Mouse (Mus musculus) MEL (cell line): Measurements from ENCODE around the gene Sctr. TPM values are rescaled to one million over a fixed set of nuclear protein-coding genes. Genes with fewer than 3 reads are reported as not detected.
A peak's percentile ranks its signal among the peaks of the same experiment; 100 is the strongest.

Experiments used
- DNase-seq: peaks from one replicate; pipeline ENCODE4 v3.0.0; 2011; ENCODE audit warnings: low read depth, low spot score
- H3K27ac ChIP-seq: 2 replicates; pipeline ENCODE4 v1.5.1; 2012; ENCODE audit warnings: low read depth, mild to moderate bottlenecking, control low read depth, low read length, moderate library complexity; ENCODE audit not compliant: control insufficient read depth
- H3K27me3 ChIP-seq, 2 experiments: fragments of 150-350 bp in 1 of 2; sonication (generic) in 1 of 2; 2 replicates each; pipeline ENCODE4 v1.6.1; 2012; ENCODE audit warnings: low read length in 2 of 2, mild to moderate bottlenecking in 2 of 2, improper control_type of control experiment in 1 of 2, moderate library complexity in 1 of 2; ENCODE audit not compliant: insufficient read depth in 2 of 2, control insufficient read depth in 1 of 2
- H3K36me3 ChIP-seq, 2 experiments: 2 replicates each; pipeline ENCODE4 v1.6.1; 2012 to 2014; ENCODE audit warnings: low read length in 2 of 2, improper control_type of control experiment in 1 of 2, inconsistent platforms in 1 of 2, mild to moderate bottlenecking in 1 of 2; ENCODE audit not compliant: insufficient read depth in 2 of 2, control insufficient read depth in 1 of 2
- H3K4me1 ChIP-seq, 2 experiments: fragments of 150-350 bp in 1 of 2; sonication (generic) in 1 of 2; 2 replicates each; pipeline ENCODE4 v1.6.1; 2012; ENCODE audit warnings: low read length in 2 of 2, improper control_type of control experiment in 1 of 2, mild to moderate bottlenecking in 1 of 2; ENCODE audit not compliant: insufficient read depth in 2 of 2, control insufficient read depth in 1 of 2
- H3K4me3 ChIP-seq, 2 experiments: fragments of 150-350 bp in 1 of 2; sonication (generic) in 1 of 2; 2 replicates each; pipeline ENCODE4 v1.5.1; 2012; ENCODE audit warnings: low read depth in 2 of 2, low read length in 2 of 2, mild to moderate bottlenecking in 2 of 2, moderate library complexity in 2 of 2, control low read depth in 1 of 2, improper control_type of control experiment in 1 of 2; ENCODE audit not compliant: control insufficient read depth in 1 of 2, insufficient read depth in 1 of 2
- H3K79me2 ChIP-seq: 2 replicates; pipeline ENCODE4 v1.6.1; 2012; ENCODE audit warnings: mild to moderate bottlenecking, low read length, moderate library complexity; ENCODE audit not compliant: control insufficient read depth, poor library complexity, insufficient read depth
- H3K9ac ChIP-seq: 2 replicates; pipeline ENCODE4 v1.6.1; 2012; ENCODE audit warnings: low read depth, mild to moderate bottlenecking, control low read depth, low read length, moderate library complexity; ENCODE audit not compliant: control insufficient read depth, poor library complexity, severe bottlenecking
- H3K9me3 ChIP-seq: fragments of 150-350 bp; sonication (generic); replicated peaks from 2 replicates; pipeline ENCODE4 v1.6.1; 2012; ENCODE audit warnings: mild to moderate bottlenecking, low read length, improper control_type of control experiment, moderate library complexity; ENCODE audit not compliant: insufficient read depth
- BHLHE40 ChIP-seq: IDR thresholded peaks from 2 replicates; pipeline ENCODE4 v1.6.1; 2012; ENCODE audit warnings: low read depth, mild to moderate bottlenecking, inconsistent platforms, low read length, improper control_type of control experiment, borderline replicate concordance
- CTCF ChIP-seq, 3 experiments: IDR thresholded peaks in 2 of 3; conservative IDR thresholded peaks in 1 of 3; 2 replicates each; pipeline ENCODE4 v1.5.1; 2011 to 2012; ENCODE audit warnings: low read length in 3 of 3, low read depth in 2 of 3, mild to moderate bottlenecking in 2 of 3, improper control_type of control experiment in 1 of 3, inconsistent platforms in 1 of 3, mixed read lengths in 1 of 3, moderate library complexity in 1 of 3; ENCODE audit not compliant: control insufficient read depth in 1 of 3, insufficient read depth in 1 of 3, poor library complexity in 1 of 3, severe bottlenecking in 1 of 3
- ETS1 ChIP-seq: IDR thresholded peaks from 2 replicates; pipeline ENCODE4 v1.6.1; 2012; ENCODE audit warnings: low read depth, mild to moderate bottlenecking, inconsistent platforms, low read length, improper control_type of control experiment, moderate library complexity
- HCFC1 ChIP-seq: IDR thresholded peaks from 2 replicates; pipeline ENCODE4 v1.6.1; 2012; ENCODE audit warnings: low read depth, mild to moderate bottlenecking, inconsistent platforms, low read length, improper control_type of control experiment, moderate library complexity
- MAFK ChIP-seq: IDR thresholded peaks from 2 replicates; pipeline ENCODE4 v1.6.1; 2011; ENCODE audit warnings: low read depth, mild to moderate bottlenecking, low read length, improper control_type of control experiment, borderline replicate concordance
- MAX ChIP-seq: IDR thresholded peaks from 2 replicates; pipeline ENCODE4 v1.6.1; 2011; ENCODE audit warnings: low read length, improper control_type of control experiment
- MAZ ChIP-seq: IDR thresholded peaks from 2 replicates; pipeline ENCODE4 v1.6.1; 2012; ENCODE audit warnings: low read depth, mild to moderate bottlenecking, inconsistent platforms, low read length, improper control_type of control experiment
- MEF2A ChIP-seq: IDR thresholded peaks from 2 replicates; pipeline ENCODE4 v1.6.1; 2014; ENCODE audit warnings: low read depth, mild to moderate bottlenecking, inconsistent platforms, low read length, improper control_type of control experiment; ENCODE audit not compliant: poor library complexity, insufficient replicate concordance, severe bottlenecking; ENCODE audit errors: extremely low read depth
- MYB ChIP-seq: IDR thresholded peaks from 2 replicates; pipeline ENCODE4 v1.6.1; 2011; ENCODE audit warnings: mild to moderate bottlenecking, low read depth, low read length, improper control_type of control experiment
- MYC ChIP-seq: IDR thresholded peaks from 2 replicates; pipeline ENCODE4 v1.6.1; 2011; ENCODE audit warnings: low read depth, mild to moderate bottlenecking, low read length, improper control_type of control experiment, moderate library complexity
- POLR2A ChIP-seq, 2 experiments: IDR thresholded peaks; 2 replicates each; pipeline ENCODE4 v1.6.1; 2011 to 2012; ENCODE audit warnings: low read length in 2 of 2, mild to moderate bottlenecking in 2 of 2, control low read depth in 1 of 2, improper control_type of control experiment in 1 of 2, low read depth in 1 of 2, moderate library complexity in 1 of 2; ENCODE audit not compliant: control insufficient read depth in 1 of 2, insufficient read depth in 1 of 2, poor library complexity in 1 of 2
- POLR2AphosphoS2 ChIP-seq: IDR thresholded peaks from 2 replicates; pipeline ENCODE4 v1.6.1; 2011; ENCODE audit warnings: low read length, improper control_type of control experiment
- RAD21 ChIP-seq: IDR thresholded peaks from 2 replicates; pipeline ENCODE4 v1.6.1; 2011; ENCODE audit warnings: mild to moderate bottlenecking, low read depth, low read length, improper control_type of control experiment
- SMC3 ChIP-seq: IDR thresholded peaks from 2 replicates; pipeline ENCODE4 v1.6.1; 2011; ENCODE audit warnings: low read depth, low read length, improper control_type of control experiment
- TAL1 ChIP-seq: IDR thresholded peaks from 2 replicates; pipeline ENCODE4 v1.6.1; 2012; ENCODE audit warnings: mild to moderate bottlenecking, inconsistent platforms, low read length, moderate library complexity, mixed read lengths
- TCF12 ChIP-seq: IDR thresholded peaks from 2 replicates; pipeline ENCODE4 v1.6.1; 2014; ENCODE audit warnings: low read depth, mild to moderate bottlenecking, inconsistent platforms, low read length, improper control_type of control experiment, moderate library complexity
- USF1 ChIP-seq: IDR thresholded peaks from 2 replicates; pipeline ENCODE4 v1.6.1; 2014; ENCODE audit warnings: low read depth, mild to moderate bottlenecking, inconsistent platforms, low read length, improper control_type of control experiment, moderate library complexity
- USF2 ChIP-seq, 2 experiments: IDR thresholded peaks; 2 replicates each; pipeline ENCODE4 v1.6.1; 2011 to 2012; ENCODE audit warnings: improper control_type of control experiment in 2 of 2, low read length in 2 of 2, borderline replicate concordance in 1 of 2, inconsistent platforms in 1 of 2, low read depth in 1 of 2, mild to moderate bottlenecking in 1 of 2; ENCODE audit not compliant: insufficient read depth in 1 of 2
- ZC3H11A ChIP-seq: IDR thresholded peaks from 2 replicates; pipeline ENCODE4 v1.6.1; 2012; ENCODE audit warnings: low read depth, mild to moderate bottlenecking, inconsistent platforms, low read length, improper control_type of control experiment
- polyA plus RNA-seq, 2 experiments: library from polyadenylated mRNA; stranded (reverse) in 1 of 2; unstranded in 1 of 2; fragments of >175 nt in 1 of 2; fragments of >200 nt in 1 of 2; gene quantifications; 2 replicates each; pipeline versions ENCODE4 v1.2.1 to v1.2.4; 2012; ENCODE audit warnings: low replicate concordance in 2 of 2, low read depth in 1 of 2; ENCODE audit not compliant: insufficient read length in 2 of 2, insufficient read depth in 1 of 2, missing spikeins in 1 of 2
- total RNA-seq: library from RNA; depleted of rRNA; stranded (reverse); fragments of 300-350 nt; gene quantifications from 2 replicates; pipeline ENCODE4 v1.2.3, GENCODE M21; 2012

Sctr gene
- total and polyA plus RNA-seq, 3 experiments = not detected

- Histone ChIP-seq H3K9ac (no peak overlapping the region), H3K27ac (no peak overlapping the region), H3K27me3 (no peaks in the 10 kb centered on the region), H3K9me3 (no peaks in the 10 kb centered on the region), H3K4me3 (no peak overlapping the region), H3K79me2 (no peaks in the 10 kb centered on the region), H3K4me1 (peaks cover 0 to 4% of the 10 kb centered on the region in 2 experiments; a peak in 1 of 4 replicates), H3K36me3 (no peaks in the 10 kb centered on the region)
- TF ChIP-seq HCFC1 (no peak), RAD21 (peak; percentile 50), TCF12 (no peak), CTCF (IDR thresholded peaks at IDR 0.05 in 2 of 3, conservative IDR thresholded peaks at IDR 0.05 in 1 of 3; ENCODE audit: control insufficient read depth in 1 of 3, insufficient read depth in 1 of 3, low read depth in 2 of 3, low read length in 3 of 3, poor library complexity in 1 of 3, severe bottlenecking in 1 of 3) (peak; percentile 24 to 57 (median 28); a peak in 3 of 6 replicates), SMC3 (peak; percentile 55), MAX (no peak), ZC3H11A (0 out of 2 replicates have a peak, but pooled peaks have one; percentile 5), POLR2A (IDR thresholded peaks at IDR 0.05; ENCODE audit: control insufficient read depth in 1 of 2, insufficient read depth in 1 of 2, low read depth in 1 of 2, low read length in 2 of 2, poor library complexity in 1 of 2) (no peak), MAZ (no peak)
- DNase-seq = peak; percentile 45
Observed at GRCm38 (mm10) chr1:120016240-120016639, 9.5 kb downstream of the Sctr start.

DNA sequence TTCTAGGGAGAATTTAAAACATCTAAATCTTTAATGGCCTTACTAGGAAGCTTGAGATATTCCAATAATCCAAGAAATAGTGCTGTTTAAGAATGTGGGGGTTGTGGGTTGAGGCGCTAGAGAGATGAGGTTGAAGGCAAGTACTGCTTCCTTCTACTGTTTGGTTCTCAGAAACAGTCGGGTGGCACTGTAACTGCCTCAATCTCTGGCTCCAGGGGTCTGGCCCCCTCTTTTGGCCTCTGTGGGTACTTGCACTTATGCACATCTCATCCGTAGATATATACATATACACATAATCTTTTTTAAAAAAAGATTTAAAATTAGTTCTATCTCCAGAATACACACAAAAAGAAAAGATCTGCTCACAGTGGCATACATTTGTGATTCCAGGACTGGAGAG is 12.2 kb downstream of the Sctr start:
- Histone ChIP-seq H3K9ac (no peak overlapping the region; the same call in 1 of the 2 replicates), H3K4me3 (peak overlapping the region; percentile 43 to 59), H3K27ac (no peak overlapping the region), H3K27me3 (no peaks in the 10 kb centered on the region), H3K36me3 (no peaks in the 10 kb centered on the region), H3K9me3 (no peaks in the 10 kb centered on the region), H3K79me2 (no peaks in the 10 kb centered on the region), H3K4me1 (peaks cover 0 to 4% of the 10 kb centered on the region in 2 experiments; a peak in 1 of 4 replicates)
- peak; percentile 71 for DNase-seq
- TF ChIP-seq TAL1 (no peak), MEF2A (no peak), ETS1 (no peak), MAFK (no peak), USF1 (peak; percentile 27; the same call in 1 of the 2 replicates), POLR2AphosphoS2 (no peak), MYC (no peak), USF2 (IDR thresholded peaks at IDR 0.05; ENCODE audit: borderline replicate concordance in 1 of 2, insufficient read depth in 1 of 2, low read depth in 1 of 2, low read length in 2 of 2) (no peak), CTCF (IDR thresholded peaks at IDR 0.05 in 2 of 3, conservative IDR thresholded peaks at IDR 0.05 in 1 of 3; ENCODE audit: control insufficient read depth in 1 of 3, insufficient read depth in 1 of 3, low read depth in 2 of 3, low read length in 3 of 3, poor library complexity in 1 of 3, severe bottlenecking in 1 of 3) (peak; percentile 19 to 51 (median 45); a peak in 5 of 6 replicates), RAD21 (peak; percentile 38), TCF12 (no peak), BHLHE40 (no peak), MYB (no peak)
